Mouse (Mus musculus) ES-CJ7 (cell line): ENCODE measurements around the gene Inpp4b.
A peak's percentile ranks its signal among the peaks of the same experiment; 100 is the strongest.

Source experiments
- DNase-seq: peaks from one replicate; pipeline ENCODE4 v3.0.0; 2011; ENCODE audit warnings: low read depth, low spot score

Inpp4b gene

GRCm38 (mm10) chr8:81342236-81342998 is at the start of gene Inpp4b:
Gene Inpp4b (plus strand): TSS chr8:81342556.
- DNase-seq, result peak; percentile 49

GRCm38 (mm10) chr8:81335250-81335649 is 7.1 kb upstream of the Inpp4b start:
- no peak for DNase-seq

GRCm38 (mm10) chr8:81341191-81341590 is 1.2 kb upstream of the Inpp4b start:
- no peak for DNase-seq

GRCm38 (mm10) chr8:81341591-81342235 is 643 bp upstream of the Inpp4b start:
- peak; percentile 76 for DNase-seq

GRCm38 (mm10) chr8:81342999-81343302 is 595 bp downstream of the Inpp4b start:
- DNase-seq, result no peak

- no peak for DNase-seq
Observed at GRCm38 (mm10) chr8:81345170-81345697, 2.9 kb downstream of the Inpp4b start.

- peak; percentile 27 for DNase-seq
Observed at GRCm38 (mm10) chr8:81349452-81349851, 7.1 kb downstream of the Inpp4b start.

- peak; percentile 15 for DNase-seq
Observed at GRCm38 (mm10) chr8:81353460-81353859, 11.1 kb downstream of the Inpp4b start.

GRCm38 (mm10) chr8:81358108-81358507 is 15.8 kb downstream of the Inpp4b start:
- no peak for DNase-seq

GRCm38 (mm10) chr8:81360518-81360917 is 18.2 kb downstream of the Inpp4b start:
- DNase-seq, result no peak

GRCm38 (mm10) chr8:81361162-81361561 is 18.8 kb downstream of the Inpp4b start:
- no peak for DNase-seq

- no peak for DNase-seq
Observed at GRCm38 (mm10) chr8:81370607-81371006, 28.3 kb downstream of the Inpp4b start.

- no peak for DNase-seq
Observed at GRCm38 (mm10) chr8:81371844-81372243, 29.5 kb downstream of the Inpp4b start.

GRCm38 (mm10) chr8:81374877-81375475 is 32.6 kb downstream of the Inpp4b start:
- no peak for DNase-seq

GRCm38 (mm10) chr8:81388953-81389352 is 46.6 kb downstream of the Inpp4b start:
- DNase-seq, result no peak

GRCm38 (mm10) chr8:81399071-81399470 is 56.7 kb downstream of the Inpp4b start:
- DNase-seq, result no peak

GRCm38 (mm10) chr8:81399501-81399900 is 57.1 kb downstream of the Inpp4b start:
- DNase-seq, result no peak

- DNase-seq, result no peak
Observed at GRCm38 (mm10) chr8:81412707-81413106, 70.4 kb downstream of the Inpp4b start.

GRCm38 (mm10) chr8:81443957-81444356 is 101.6 kb downstream of the Inpp4b start:
- no peak for DNase-seq

- DNase-seq, result no peak
Observed at GRCm38 (mm10) chr8:81449798-81450197, 107.4 kb downstream of the Inpp4b start.

GRCm38 (mm10) chr8:81452082-81452481 is 109.7 kb downstream of the Inpp4b start:
- no peak for DNase-seq

- no peak for DNase-seq
Observed at GRCm38 (mm10) chr8:81454830-81455229, 112.5 kb downstream of the Inpp4b start.

GRCm38 (mm10) chr8:81463762-81464161 is 121.4 kb downstream of the Inpp4b start:
- no peak for DNase-seq
